Mouse (Mus musculus): ENCODE data around the gene Glrx5. TPM values are rescaled to one million over a fixed set of nuclear protein-coding genes. Genes with fewer than 3 reads are reported as not detected.

The Glrx5 gene
- total RNA-seq, 2 experiments from 2014 or later, result 90.2 to 91.5 TPM

GRCm38 (mm10) chr12:105025947-105026586, 6.4 kb upstream of the Glrx5 start:
- intact Hi-C loops (cut with DNase I), result loop anchor here (1.0 to 10.0 kb wide), 2 partner anchors 74 to 271 kb away; partner anchors contain the start of gene Dicer1
- DNase-seq, result no peak

GRCm38 (mm10) chr12:105027323-105027991, 5.0 kb upstream of the Glrx5 start:
- intact Hi-C loops (cut with DNase I), result loop anchor here (10.0 kb wide), 1 partner anchor 273 kb away; the partner anchor contains the start of gene Dicer1
- DNase-seq, result peak; percentile 74 to 79

DNA sequence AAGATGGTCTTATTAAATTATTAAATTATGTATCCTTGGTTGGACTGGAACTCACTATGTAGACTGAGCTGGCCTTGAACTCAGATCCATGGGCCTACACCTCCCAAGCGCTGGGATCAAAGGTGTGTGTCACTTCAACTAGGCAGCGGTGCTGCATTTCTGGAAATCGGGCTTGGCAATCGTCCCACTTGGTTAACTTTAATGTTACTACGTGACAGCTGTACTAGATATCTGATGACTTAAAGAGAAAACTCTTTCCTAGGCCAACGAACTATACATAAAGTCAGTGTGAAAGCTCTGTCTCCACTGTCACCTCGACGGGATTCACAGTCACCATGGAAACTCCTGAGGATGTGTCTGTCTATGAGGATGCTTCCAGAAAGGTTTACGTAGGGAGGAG, 2.6 kb upstream of the Glrx5 start:
- intact Hi-C loops (cut with DNase I), result loop anchor here (10.0 kb wide), 2 partner anchors 275 to 775 kb away; partner anchors contain the start of gene Dicer1
- no peak for DNase-seq

- intact Hi-C loops (cut with DNase I), result loop anchor here (10.0 kb wide), 1 partner anchor 773 kb away; no protein-coding TSS in a partner anchor
Observed at GRCm38 (mm10) chr12:105031081-105032058, 1.1 kb upstream of the Glrx5 start.

DNA sequence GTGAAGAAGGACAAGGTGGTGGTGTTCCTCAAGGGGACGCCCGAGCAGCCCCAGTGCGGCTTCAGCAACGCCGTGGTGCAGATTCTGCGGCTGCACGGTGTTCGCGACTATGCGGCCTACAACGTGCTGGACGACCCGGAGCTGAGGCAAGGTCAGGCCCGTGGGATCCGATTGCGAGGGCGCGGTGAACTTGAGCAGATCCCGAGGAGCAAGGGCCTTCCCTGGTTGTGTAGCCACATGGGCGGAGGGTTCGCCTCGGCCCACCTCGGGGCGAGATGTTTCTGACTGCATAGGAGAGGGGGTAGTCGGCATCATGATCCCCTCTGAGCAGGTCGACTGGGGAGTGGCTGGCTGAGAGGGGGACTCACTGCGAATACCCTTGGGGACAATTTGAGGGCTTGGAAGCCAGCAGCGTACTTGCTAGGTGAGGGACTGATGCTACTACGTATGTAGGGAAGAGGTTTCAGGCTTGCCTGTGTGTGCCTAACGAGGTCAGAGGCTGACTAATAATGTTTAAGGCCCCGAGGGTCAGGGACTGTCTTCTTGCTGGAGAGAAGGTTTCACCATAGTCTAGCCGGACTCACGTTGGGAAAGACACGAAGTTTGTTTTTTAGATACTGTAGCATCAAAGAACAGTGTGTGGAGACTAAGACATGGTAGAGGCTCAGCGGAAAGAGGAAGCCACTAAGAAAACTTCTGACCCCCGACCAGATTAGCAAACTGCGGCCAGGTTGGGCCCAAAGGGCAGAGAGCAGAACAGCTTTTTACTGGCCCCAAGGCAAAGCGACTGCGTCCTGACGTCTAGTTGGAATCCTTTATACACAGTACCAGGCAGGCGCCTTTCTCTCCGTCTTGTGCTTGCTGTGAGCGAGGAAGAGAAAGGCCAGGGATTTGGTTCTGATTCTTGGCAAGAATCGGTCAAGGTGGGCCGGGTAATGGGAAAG, 616 bp downstream of the Glrx5 start:
- intact Hi-C loops (cut with DNase I), result loop anchor here (10.0 kb wide), 1 partner anchor 772 kb away; no protein-coding TSS in a partner anchor
- no peak for DNase-seq

More at GRCm38 (mm10) chr12:105031081-105032058, 1.1 kb upstream of the Glrx5 start:
- DNase-seq, result no peak

DNA sequence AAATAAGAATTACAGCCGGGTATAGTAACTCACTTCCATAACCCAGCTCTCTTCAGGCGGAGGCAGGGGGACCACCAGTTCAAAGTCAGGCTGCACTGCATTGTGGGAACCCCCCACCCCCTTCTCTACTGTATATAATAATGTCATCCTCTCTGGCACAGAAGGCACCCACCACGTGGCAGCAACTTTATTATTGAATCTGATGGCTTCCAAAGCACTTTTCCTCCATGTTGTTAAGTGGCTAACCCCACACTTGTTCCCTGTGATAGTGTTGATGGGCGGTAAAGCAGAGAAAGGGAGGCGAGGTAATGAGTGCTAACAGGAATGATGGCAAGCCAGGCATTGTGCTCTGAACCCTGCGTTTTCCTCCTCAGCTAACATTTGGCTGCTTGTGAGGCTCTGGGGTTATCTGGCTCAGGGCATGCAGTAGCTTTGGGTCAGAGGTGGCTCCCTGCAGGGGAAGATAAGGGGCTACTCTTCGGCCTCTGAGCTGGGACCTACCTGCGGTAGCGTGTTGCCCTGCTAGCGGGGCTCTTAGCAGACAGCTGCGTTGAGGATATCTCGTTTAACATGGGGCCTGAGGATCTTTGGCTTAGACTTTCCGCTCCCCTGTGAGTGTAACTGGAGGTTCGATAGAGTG, 1.8 kb downstream of the Glrx5 start:
- intact Hi-C loops (cut with DNase I), result loop anchor here (10.0 kb wide), 1 partner anchor 771 kb away; no protein-coding TSS in a partner anchor

GRCm38 (mm10) chr12:105038211-105038610, 5.7 kb downstream of the Glrx5 start:
- no peak for DNase-seq
- intact Hi-C loops (cut with DNase I), result loop anchor here (10.0 kb wide), 1 partner anchor 767 kb away; no protein-coding TSS in a partner anchor

More for the DNA sequence above, 1.8 kb downstream of the Glrx5 start:
- DNase-seq, result no peak

DNA sequence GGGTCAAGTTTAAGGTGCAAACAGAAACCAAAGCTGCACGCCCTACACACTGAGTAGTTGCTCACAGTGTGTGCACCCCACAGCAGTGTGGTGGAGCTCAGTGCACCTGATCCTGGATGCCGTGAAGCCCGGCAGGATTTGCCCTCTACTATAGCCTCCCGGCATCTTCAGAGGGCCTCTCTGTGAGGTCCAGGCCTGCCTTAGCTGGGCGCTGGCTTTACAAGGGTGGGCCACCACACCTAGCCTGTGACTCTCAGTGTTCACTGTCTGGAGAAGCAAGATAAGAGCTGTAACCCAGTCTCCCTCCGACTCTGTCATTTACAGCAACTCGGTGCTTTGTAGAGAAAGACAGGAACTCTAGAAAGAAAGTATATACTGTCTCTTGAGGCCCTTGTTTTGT, 6.4 kb downstream of the Glrx5 start:
- intact Hi-C loops (cut with DNase I), result loop anchor here (10.0 kb wide), 1 partner anchor 766 kb away; no protein-coding TSS in a partner anchor
- no peak for DNase-seq

DNA sequence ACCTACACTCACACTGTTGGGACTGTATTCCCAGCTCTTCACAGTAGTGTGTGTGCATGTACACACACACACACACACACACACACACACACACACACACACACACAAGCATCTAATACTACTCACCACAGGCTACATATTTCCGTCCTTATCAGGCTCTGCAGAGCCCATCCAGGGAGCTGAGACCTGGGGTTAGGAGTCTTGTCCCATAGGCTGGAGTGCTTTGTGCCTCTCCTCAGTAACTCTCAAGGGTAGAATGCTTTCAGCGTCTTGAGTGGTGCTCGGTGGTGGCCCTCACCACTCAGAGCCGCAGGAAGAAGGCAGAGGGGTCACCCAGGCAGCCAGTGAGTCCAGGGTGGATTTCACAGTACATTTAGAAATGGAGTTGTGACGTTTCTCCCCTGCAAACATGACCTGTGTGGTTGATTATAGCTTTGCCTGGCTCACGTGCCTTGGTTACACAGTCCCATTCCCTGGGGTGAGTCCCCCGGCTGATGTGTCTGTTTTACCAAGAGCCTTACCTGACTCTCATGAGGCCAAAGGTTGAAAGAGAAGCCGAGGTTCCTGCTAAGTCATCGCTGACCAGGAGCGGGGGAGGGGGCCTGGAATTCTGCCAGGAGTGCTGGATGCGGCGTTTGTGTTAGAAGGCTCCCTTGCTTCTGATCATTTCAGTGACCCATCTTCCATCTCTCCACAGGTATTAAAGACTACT, 7.2 kb downstream of the Glrx5 start:
- intact Hi-C loops (cut with DNase I), result loop anchor here (10.0 kb wide), 1 partner anchor 765 kb away; no protein-coding TSS in a partner anchor
- DNase-seq, result no peak

GRCm38 (mm10) chr12:105040950-105041349, 8.5 kb downstream of the Glrx5 start:
- DNase-seq, result no peak

GRCm38 (mm10) chr12:105043081-105043480, 10.6 kb downstream of the Glrx5 start:
- intact Hi-C loops (cut with DNase I), result no loop called here
- DNase-seq, result no peak

More at GRCm38 (mm10) chr12:105040950-105041349, 8.5 kb downstream of the Glrx5 start:
- intact Hi-C loops (cut with DNase I), result no loop called here

- DNase-seq, result no peak
- intact Hi-C loops (cut with DNase I), result no loop called here
Observed at GRCm38 (mm10) chr12:105044775-105045174, 12.3 kb downstream of the Glrx5 start.

- intact Hi-C loops (cut with DNase I), result no loop called here
- DNase-seq, result no peak
Observed at GRCm38 (mm10) chr12:105048301-105048863, 15.9 kb downstream of the Glrx5 start.

DNA sequence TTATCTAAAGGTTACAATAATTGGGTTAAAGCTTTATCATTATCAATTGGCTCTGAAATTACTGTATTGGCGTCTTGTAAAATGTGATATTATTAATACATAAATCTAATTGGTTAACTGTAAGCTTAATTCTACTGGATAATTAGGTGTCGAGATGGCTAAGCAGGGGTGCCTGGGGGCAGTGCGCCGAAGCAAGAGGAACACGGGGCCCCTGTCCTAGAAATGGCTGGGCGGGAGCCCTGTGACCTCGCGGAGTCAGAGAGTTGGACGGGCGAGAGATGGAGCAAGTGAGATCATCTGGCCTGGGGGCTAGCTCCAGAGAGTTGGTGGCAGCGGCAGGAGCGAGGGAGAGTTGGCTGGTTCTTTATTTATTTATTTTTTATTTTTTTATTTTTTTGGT, 17.3 kb downstream of the Glrx5 start:
- DNase-seq, result no peak
- intact Hi-C loops (cut with DNase I), result loop anchor here (2.0 to 10.0 kb wide), 2 partner anchors 125 to 377 kb away; partner anchors contain the start of gene Tcl1b5

- intact Hi-C loops (cut with DNase I), result loop anchor here (1.0 to 10.0 kb wide), 3 partner anchors 53 to 376 kb away; partner anchors contain the start of gene Tcl1b5
- peak; percentile 38 to 62 for DNase-seq
Observed at GRCm38 (mm10) chr12:105050898-105051297, 18.4 kb downstream of the Glrx5 start.

DNA sequence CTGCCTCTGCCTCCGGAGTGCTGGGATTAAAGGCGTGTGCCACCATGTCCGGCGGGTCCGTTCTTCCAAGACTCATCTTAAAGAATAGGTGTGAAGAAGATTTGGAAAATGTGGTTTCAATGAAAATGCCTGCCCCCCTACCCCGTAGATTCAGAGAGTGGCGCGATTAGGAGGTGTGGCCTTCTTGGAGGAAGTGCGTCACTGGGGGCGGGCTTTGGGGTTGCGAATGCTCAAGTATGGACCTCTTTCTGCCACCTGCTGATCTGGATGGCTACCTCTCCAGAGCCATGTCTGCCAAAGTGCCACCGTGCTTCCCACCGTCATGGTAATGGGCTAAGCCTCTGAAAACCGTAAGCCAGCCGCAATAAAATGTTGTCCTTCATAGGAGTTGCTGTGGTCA, 21.6 kb downstream of the Glrx5 start:
- intact Hi-C loops (cut with DNase I), result loop anchor here (10.0 kb wide), 1 partner anchor 121 kb away; the partner anchor contains the start of gene Tcl1b5
- DNase-seq, result no peak

DNA sequence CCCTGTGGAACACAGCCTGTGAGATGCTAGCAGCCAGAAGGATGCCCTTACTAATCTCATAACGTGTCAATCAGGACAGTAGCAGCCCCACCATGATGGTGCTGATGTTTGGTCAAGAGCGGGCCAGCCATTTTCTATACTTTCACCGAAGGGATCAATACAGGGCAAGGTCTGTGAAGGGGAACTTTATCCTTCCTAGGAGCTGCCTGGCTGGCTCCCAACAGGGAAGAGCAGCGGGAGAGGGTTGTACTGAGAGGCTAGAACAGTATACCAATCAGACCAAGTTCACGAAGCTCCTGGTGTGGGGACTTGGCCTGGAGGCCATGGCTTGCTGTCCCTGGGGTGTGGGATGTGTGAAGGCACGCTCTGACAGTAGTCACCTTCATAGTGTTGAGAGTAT, 22.8 kb downstream of the Glrx5 start:
- DNase-seq, result no peak
- intact Hi-C loops (cut with DNase I), result loop anchor here (10.0 kb wide), 1 partner anchor 119 kb away; the partner anchor contains the start of gene Tcl1b5

Measured in heart, postnatal 14 days (tissue).